In genomic region chr13:111869771-111870437, GRCm38 (mm10) we compare ENCODE assay signal across 9 mouse cellular contexts.
DNase-seq lines count a peak whose midpoint lies in the region; ATAC-seq and TF ChIP-seq lines count a peak whose summit lies in the region.
"Had no signal": no experiment of that assay in that cellular context is flagged by ENCODE, and none has a peak within 500 bp of the region (broad histone marks: within the 10 kb centered on the region; RNA-seq: fewer than 3 reads in every experiment).

No protein-coding gene starts in this region.

- no peak for TF ChIP-seq CTCF in cerebellum, adult 2 months (IDR thresholded peaks at IDR 0.05; ENCODE audit: borderline replicate concordance, insufficient read depth, low read depth, low read length)

- H3K9ac ChIP-seq in midbrain, embryonic 11.5 days (ENCODE audit: low read length), result no peak overlapping the region
- H3K9ac ChIP-seq: limb, embryonic 12.5 days had no signal

- no peak for ATAC-seq in midbrain, embryonic 11.5 days (ENCODE audit: low FRiP score)
- ATAC-seq in granulocyte monocyte progenitor cell, adult 5-6 weeks (replicated peaks; ENCODE audit: poor library complexity, severe bottlenecking), result no peak

- peak; percentile 33 to 37 for DNase-seq in cerebellum, adult 2 months
- DNase-seq in cerebellum, adult 11-12 months, result no peak
- DNase-seq in c-Kit-positive CD71-positive TER-119-negative erythroid progenitor cells, embryonic 14.5 days (ENCODE audit: low read depth), result peak; percentile 28
- DNase-seq in layer of hippocampus, adult 18-20 months (ENCODE audit: low spot score in 2 of 2), result peak; percentile 66 to 80
- DNase-seq in midbrain, embryonic 11.5 days (ENCODE audit: low spot score, missing footprints), result peak; percentile 83
- no peak for DNase-seq in gastrocnemius, adult 18-20 months (ENCODE audit: low spot score)
- DNase-seq in kidney, postnatal 10 days, result no peak

- H3K27ac ChIP-seq in cerebellum, adult 2 months (ENCODE audit: insufficient read depth, low read length), result no peak overlapping the region
- H3K27ac ChIP-seq in midbrain, embryonic 11.5 days (ENCODE audit: low read depth, low read length), result no peak overlapping the region
- H3K27ac ChIP-seq: limb, embryonic 12.5 days had no signal

- TF ChIP-seq POLR2A in cerebellum, adult 2 months (IDR thresholded peaks at IDR 0.05; ENCODE audit: borderline replicate concordance, insufficient read depth, low read length), result no peak

- no peaks in the 10 kb centered on the region for H3K36me3 ChIP-seq in midbrain, embryonic 11.5 days (ENCODE audit: control insufficient read depth, insufficient read depth, low read length)
- H3K36me3 ChIP-seq: limb, embryonic 12.5 days had no signal

- peaks cover 3% of the 10 kb centered on the region; the same call in 1 of the 2 replicates for H3K9me3 ChIP-seq in midbrain, embryonic 11.5 days (ENCODE audit: control insufficient read depth, low read length)

- 17% methylated on average over 17 of the region's 17 CpGs for WGBS in cerebellum, adult 2 months
- 54% methylated on average over 17 of the region's 17 CpGs for WGBS in midbrain, embryonic 11.5 days

- peaks cover 7% of the 10 kb centered on the region for H3K4me1 ChIP-seq in cerebellum, adult 2 months (ENCODE audit: control insufficient read depth, insufficient read depth, low read length)
- no peaks in the 10 kb centered on the region for H3K4me1 ChIP-seq in midbrain, embryonic 11.5 days (ENCODE audit: control insufficient read depth, insufficient read depth, low read length)

- no peaks in the 10 kb centered on the region for H3K27me3 ChIP-seq in cerebellum, adult 2 months (ENCODE audit: control insufficient read depth, insufficient read depth, low read length)
- H3K27me3 ChIP-seq in midbrain, embryonic 11.5 days (ENCODE audit: control insufficient read depth, insufficient read depth, low read length), result no peaks in the 10 kb centered on the region

- peak overlapping the region; percentile 26 for H3K4me3 ChIP-seq in cerebellum, adult 2 months (replicated peaks; ENCODE audit: insufficient read depth, low read depth, low read length)
- no peak overlapping the region for H3K4me3 ChIP-seq in midbrain, embryonic 11.5 days (ENCODE audit: low read depth, low read length)
- H3K4me3 ChIP-seq: limb, embryonic 12.5 days had no signal

- H3K4me2 ChIP-seq in midbrain, embryonic 11.5 days, result no peak overlapping the region
- H3K4me2 ChIP-seq: limb, embryonic 12.5 days had no signal

Comparison
In these comparisons a context has a peak if more than half of its experiments do, and no peak if none do; other contexts are left out.
1. DNase-seq: peak in cerebellum, adult 2 months (2 of 2), c-Kit-positive CD71-positive TER-119-negative erythroid progenitor cells, embryonic 14.5 days (single experiment), layer of hippocampus, adult 18-20 months (2 of 2) and midbrain, embryonic 11.5 days (single experiment); none in cerebellum, adult 11-12 months (single experiment), gastrocnemius, adult 18-20 months (single experiment) and kidney, postnatal 10 days (single experiment).